Mouse (Mus musculus): ENCODE data around the gene Rbfox3.

Gene Rbfox3

GRCm38 (mm10) chr11:118553926-118554325, 357.5 kb downstream of the Rbfox3 start:
- no peak for DNase-seq (ENCODE audit: extremely low read depth, low read depth)

- no peak for DNase-seq (ENCODE audit: extremely low read depth, low read depth)
These were observed 358.4 kb downstream of the Rbfox3 start for GRCm38 (mm10) chr11:118553001-118553400.

DNA sequence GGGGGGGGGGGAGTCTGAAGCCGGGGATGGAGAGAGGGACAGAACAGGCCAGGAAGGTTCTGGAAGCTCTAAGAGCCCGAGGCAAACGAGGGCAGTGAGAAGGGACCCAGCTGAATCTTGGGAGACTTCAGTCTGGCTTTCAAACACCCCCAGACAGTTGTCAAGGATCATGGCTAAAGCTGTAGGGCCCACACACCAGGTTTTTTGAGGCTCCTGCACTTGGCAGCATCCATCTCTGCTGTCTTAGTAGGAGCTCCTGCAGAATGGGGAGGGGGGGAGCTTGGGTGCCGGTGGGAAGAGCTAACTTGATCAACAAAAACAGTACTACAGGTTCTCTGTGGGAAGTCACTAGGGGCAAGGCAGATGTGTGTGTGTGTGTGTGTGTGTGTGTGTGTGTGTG, 358.9 kb downstream of the Rbfox3 start:
- no peak for DNase-seq (ENCODE audit: extremely low read depth, low read depth)

GRCm38 (mm10) chr11:118551705-118552104, 359.7 kb downstream of the Rbfox3 start:
- DNase-seq (ENCODE audit: extremely low read depth, low read depth): no peak

DNA sequence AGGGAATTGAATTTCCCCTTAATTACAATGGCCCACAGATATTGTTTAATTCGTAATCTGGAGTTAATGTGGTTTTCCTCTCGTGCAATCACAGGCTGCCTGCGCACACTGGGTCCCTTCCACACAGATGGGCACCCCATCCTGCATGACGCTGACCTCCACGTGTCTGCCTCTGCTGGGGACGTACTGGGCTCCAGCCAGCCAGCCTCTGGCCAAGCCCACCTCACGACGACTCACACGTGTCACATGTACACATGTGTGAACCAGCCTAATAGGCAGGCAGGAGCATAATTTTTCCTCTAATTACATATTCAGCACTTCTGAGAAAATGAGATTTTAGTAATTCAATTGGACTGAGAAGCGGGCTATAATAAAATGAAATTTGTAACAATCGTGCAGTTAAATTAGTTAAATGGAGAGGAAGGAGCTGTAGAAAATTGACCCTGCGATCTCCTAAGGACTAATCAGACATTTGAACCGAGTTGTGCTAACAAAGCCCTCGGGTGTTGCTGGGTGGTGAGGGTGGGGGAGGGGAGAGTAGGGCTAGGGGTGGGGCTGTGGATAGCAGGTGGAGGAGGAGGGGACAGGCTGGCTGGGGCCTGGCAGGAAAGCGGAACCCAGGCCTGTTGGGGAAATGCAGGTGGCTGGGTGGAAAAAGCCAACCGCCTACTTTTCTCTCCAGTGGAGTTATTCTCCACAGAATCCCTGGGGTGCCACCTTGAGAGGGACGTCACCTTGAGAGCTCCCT, 360.4 kb downstream of the Rbfox3 start:
- no peak for DNase-seq (ENCODE audit: extremely low read depth, low read depth)

- no peak for DNase-seq (ENCODE audit: extremely low read depth, low read depth)
These were observed 363.2 kb downstream of the Rbfox3 start for GRCm38 (mm10) chr11:118548242-118548641.

DNA sequence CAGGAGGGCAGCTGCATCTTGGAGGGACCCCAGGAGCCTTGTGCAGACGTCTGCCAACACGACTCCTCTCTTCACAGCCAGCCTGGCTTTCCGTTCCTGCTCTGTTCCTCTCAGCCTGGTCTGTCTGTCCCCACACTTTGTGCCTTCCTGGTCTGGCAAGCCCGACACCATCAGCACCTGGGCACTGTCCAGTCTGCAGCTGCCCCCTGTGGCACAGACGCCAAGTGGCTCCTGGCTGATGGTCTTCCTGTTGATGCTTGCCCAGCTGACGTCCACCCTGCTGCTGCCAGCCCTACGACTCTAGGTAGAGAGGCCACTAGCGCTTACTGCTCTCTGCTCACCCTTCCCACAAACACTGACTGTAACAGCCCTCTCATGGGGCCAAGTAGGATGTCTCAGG, 365.1 kb downstream of the Rbfox3 start:
- no peak for DNase-seq (ENCODE audit: extremely low read depth, low read depth)

DNA sequence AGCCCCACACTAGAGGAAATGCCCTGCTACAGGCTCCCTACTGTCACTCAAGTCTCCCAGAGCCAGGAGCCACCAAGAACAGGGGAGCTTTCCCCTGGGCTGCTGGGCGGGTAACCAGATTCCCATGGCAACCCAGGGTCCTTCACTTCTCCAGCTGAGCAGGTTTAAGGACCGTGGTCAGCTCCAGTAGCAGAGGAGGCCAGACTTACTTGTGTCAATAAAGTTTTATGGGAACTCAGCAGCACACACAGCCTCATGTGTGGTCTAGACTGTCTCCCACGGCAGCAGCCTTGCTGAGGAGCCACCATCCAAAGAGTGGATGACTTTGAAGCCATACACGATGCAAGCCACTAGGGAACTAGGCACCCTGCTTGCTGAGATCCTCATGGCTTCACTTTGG, 365.7 kb downstream of the Rbfox3 start:
- no peak for DNase-seq (ENCODE audit: extremely low read depth, low read depth)

- DNase-seq (ENCODE audit: extremely low read depth, low read depth): no peak
These were observed 366.8 kb downstream of the Rbfox3 start for GRCm38 (mm10) chr11:118544564-118544963.

DNA sequence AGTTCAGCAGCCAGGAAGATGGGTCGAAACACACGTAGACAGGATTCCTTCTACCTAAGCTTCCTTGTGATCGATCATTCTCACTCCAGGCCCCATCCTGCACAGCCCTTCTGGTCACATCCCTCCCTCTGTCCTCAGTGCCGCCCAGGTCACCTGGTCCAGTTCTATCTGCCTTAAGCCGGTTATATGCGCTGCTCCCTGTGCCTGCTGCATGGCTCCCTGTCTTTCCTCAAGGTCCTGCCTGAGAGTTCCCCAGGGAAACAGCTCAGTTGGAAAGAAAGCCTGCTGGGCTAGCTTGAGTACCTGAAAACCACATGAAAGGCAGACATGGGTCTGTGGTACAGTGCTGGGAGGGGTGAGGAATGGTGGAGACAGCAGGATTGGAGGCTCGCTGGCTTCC, 368.5 kb downstream of the Rbfox3 start:
- no peak for DNase-seq (ENCODE audit: extremely low read depth, low read depth)

GRCm38 (mm10) chr11:118540411-118541026, 370.9 kb downstream of the Rbfox3 start:
- no peak for DNase-seq (ENCODE audit: extremely low read depth, low read depth)

- no peak for DNase-seq (ENCODE audit: extremely low read depth, low read depth)
These were observed 373.4 kb downstream of the Rbfox3 start for GRCm38 (mm10) chr11:118538008-118538407.

- DNase-seq (ENCODE audit: extremely low read depth, low read depth): no peak
These were observed 376.9 kb downstream of the Rbfox3 start for GRCm38 (mm10) chr11:118534382-118535092.

GRCm38 (mm10) chr11:118530313-118530712, 381.1 kb downstream of the Rbfox3 start:
- DNase-seq (ENCODE audit: extremely low read depth, low read depth): no peak

GRCm38 (mm10) chr11:118528761-118529160, 382.6 kb downstream of the Rbfox3 start:
- no peak for DNase-seq (ENCODE audit: extremely low read depth, low read depth)

GRCm38 (mm10) chr11:118525059-118525458, 386.3 kb downstream of the Rbfox3 start:
- no peak for DNase-seq (ENCODE audit: extremely low read depth, low read depth)

GRCm38 (mm10) chr11:118523496-118524145, 387.8 kb downstream of the Rbfox3 start:
- no peak for DNase-seq (ENCODE audit: extremely low read depth, low read depth)

DNA sequence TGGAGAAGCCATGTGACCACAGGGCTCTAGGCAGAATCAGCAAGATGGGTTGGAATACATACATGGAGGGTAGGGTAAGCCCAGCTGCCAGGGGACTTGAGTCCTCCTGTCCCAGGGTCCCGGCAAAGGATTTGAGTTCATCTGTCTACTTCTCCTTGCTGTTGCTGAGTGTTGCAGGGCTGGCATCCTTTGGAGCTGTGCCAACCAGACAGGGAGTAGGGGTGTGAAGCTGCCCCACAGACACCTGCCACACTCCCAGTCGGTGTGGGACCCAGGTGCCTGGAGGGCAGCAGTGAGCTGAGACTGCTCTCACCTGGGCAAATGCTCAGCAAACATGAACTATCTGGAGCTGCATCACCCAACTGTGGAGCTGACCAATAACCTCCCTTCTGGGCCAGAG, 390.5 kb downstream of the Rbfox3 start:
- no peak for DNase-seq (ENCODE audit: extremely low read depth, low read depth)

- no peak for DNase-seq (ENCODE audit: extremely low read depth, low read depth)
These were observed 391.1 kb downstream of the Rbfox3 start for GRCm38 (mm10) chr11:118520251-118520650.

GRCm38 (mm10) chr11:118518743-118519142, 392.7 kb downstream of the Rbfox3 start:
- DNase-seq (ENCODE audit: extremely low read depth, low read depth): no peak

DNA sequence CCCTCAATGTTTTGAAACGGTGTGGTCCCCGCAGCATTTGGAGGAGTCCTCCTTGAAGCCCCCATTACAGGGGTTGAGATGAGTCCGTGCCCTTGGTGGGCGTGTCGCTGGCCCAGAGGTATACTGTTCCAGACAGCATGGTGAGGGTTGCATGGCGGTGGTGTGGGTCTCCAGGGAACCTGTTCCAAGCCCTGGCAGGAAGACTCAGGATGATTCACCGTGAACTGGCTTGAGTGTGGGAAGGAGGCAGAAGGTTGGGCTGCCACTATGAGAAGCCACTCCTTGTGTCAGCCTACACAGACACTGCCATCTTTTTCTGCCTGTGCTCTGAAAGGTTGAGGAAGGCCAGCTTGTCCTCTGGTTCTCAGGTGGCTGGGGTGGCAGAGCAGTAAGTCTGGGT, 393.5 kb downstream of the Rbfox3 start:
- DNase-seq (ENCODE audit: extremely low read depth, low read depth): no peak
